Mouse (Mus musculus): ENCODE results near the gene Gulp1. TPM values are rescaled to one million over a fixed set of nuclear protein-coding genes. Genes with fewer than 3 reads are reported as not detected.

Gene Gulp1
- polyA plus RNA-seq, 1 experiment from 2014 or later, result 24.4 TPM

DNA sequence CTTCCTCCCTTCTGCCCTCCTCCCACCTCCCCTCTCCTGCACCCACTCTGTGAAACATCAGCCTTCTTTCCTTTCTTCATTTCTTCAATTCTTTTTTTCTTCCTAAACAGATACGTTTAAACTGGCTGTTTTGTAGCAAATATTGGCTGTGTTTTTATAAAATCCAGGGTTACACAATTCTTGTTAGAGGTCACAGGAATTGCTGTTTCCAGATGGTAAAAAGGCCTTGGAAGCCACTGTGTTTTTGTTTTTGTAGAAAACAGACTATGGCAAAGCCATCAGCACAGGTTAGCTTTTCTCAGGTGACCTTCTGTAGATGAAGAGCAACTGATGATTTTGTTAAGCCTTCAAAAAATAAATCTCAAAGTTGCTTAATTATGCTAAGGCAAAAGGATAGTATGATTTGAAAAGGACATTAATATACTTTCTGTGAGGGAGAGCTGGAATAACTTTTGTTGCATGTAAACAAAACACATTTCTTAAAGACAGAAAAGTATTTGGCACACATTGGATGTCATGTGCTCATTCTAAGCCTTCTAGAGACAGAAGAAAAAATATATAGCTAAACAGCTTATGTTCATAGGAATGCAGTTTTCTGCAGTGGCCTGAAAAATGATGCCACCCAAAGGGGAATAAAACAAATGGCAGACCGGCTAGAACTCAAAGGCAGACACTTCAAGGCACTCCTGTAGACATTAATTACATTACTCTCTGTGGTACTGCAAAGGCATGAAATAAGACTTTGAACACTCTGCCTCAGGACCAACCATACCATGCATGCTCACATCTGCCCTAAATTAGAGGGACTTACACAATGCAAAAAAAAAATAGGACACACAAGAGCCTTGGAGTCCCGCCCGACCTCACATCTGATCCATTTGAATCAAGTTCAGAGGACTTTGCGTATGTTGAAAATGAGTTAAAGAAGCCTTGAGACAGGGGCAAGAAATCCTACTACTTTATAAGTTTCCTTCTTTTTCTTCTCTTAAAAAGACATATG, 199.7 kb downstream of the Gulp1 start:
- H3K36me3 ChIP-seq (ENCODE audit: control insufficient read depth, insufficient read depth, low read length), result no peaks in the 10 kb centered on the region
- 56% methylated on average over 5 of the region's 5 CpGs for WGBS
- H3K9me3 ChIP-seq (ENCODE audit: control insufficient read depth, low read depth, low read length), result no peaks in the 10 kb centered on the region
- peak overlapping the region; percentile 33; the same call in 1 of the 2 replicates for H3K27ac ChIP-seq (ENCODE audit: low read length)
- ATAC-seq (ENCODE audit: insufficient number of reproducible peaks, insufficient read depth, low FRiP score, low read depth), result no peak
- no peak overlapping the region for H3K4me3 ChIP-seq (ENCODE audit: low read depth, low read length)
- H3K27me3 ChIP-seq (ENCODE audit: control insufficient read depth, insufficient read depth, low read length), result no peaks in the 10 kb centered on the region
- H3K9ac ChIP-seq (replicated peaks; ENCODE audit: low read depth, low read length), result no peak overlapping the region
- no peaks in the 10 kb centered on the region for H3K4me1 ChIP-seq (ENCODE audit: control insufficient read depth, insufficient read depth, low read length)
- no peak overlapping the region for H3K4me2 ChIP-seq (replicated peaks; ENCODE audit: low read depth, low read length)

DNA sequence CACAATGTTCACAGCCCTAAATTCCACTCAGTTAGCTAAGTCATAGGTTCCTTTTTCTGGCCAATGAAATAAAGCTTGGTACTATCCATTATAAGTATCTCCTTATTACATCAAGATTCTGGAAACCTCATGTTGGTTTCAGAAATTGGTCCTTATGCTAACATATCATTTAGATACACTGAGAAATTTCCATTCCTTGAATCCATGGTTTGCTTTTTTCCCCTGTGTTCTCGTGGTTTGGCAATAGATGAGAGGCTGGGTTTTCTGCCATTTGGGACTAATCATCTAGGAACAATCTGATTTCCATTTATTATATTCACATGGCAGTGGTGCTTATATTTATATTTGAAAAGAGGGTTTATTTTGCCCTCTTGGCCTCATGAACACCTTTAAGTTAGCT, 226.9 kb downstream of the Gulp1 start:
- Histone ChIP-seq H3K4me1 (ENCODE audit: control insufficient read depth, insufficient read depth, low read length) (no peaks in the 10 kb centered on the region), H3K9ac (replicated peaks; ENCODE audit: low read depth, low read length) (no peak overlapping the region), H3K27ac (ENCODE audit: low read length) (no peak overlapping the region), H3K27me3 (ENCODE audit: control insufficient read depth, insufficient read depth, low read length) (no peaks in the 10 kb centered on the region), H3K4me3 (ENCODE audit: low read depth, low read length) (no peak overlapping the region), H3K4me2 (replicated peaks; ENCODE audit: low read depth, low read length) (no peak overlapping the region), H3K36me3 (ENCODE audit: control insufficient read depth, insufficient read depth, low read length) (no peaks in the 10 kb centered on the region; the same call in 1 of the 2 replicates), H3K9me3 (ENCODE audit: control insufficient read depth, low read depth, low read length) (no peaks in the 10 kb centered on the region)
- 43% methylated on average over 1 of the region's 1 CpGs for WGBS
- no peak for ATAC-seq (ENCODE audit: insufficient number of reproducible peaks, insufficient read depth, low FRiP score, low read depth)

GRCm38 (mm10) chr1:44803594-44804372, 252.5 kb downstream of the Gulp1 start:
- Histone ChIP-seq H3K36me3 (ENCODE audit: control insufficient read depth, insufficient read depth, low read length) (no peaks in the 10 kb centered on the region), H3K4me1 (ENCODE audit: control insufficient read depth, insufficient read depth, low read length) (no peaks in the 10 kb centered on the region), H3K9me3 (ENCODE audit: control insufficient read depth, low read depth, low read length) (no peaks in the 10 kb centered on the region), H3K27ac (ENCODE audit: low read length) (no peak overlapping the region), H3K4me3 (ENCODE audit: low read depth, low read length) (no peak overlapping the region), H3K4me2 (replicated peaks; ENCODE audit: low read depth, low read length) (no peak overlapping the region), H3K9ac (replicated peaks; ENCODE audit: low read depth, low read length) (no peak overlapping the region), H3K27me3 (ENCODE audit: control insufficient read depth, insufficient read depth, low read length) (no peaks in the 10 kb centered on the region)
- WGBS, result 45% methylated on average over 4 of the region's 4 CpGs
- ATAC-seq (ENCODE audit: insufficient number of reproducible peaks, insufficient read depth, low FRiP score, low read depth), result no peak

DNA sequence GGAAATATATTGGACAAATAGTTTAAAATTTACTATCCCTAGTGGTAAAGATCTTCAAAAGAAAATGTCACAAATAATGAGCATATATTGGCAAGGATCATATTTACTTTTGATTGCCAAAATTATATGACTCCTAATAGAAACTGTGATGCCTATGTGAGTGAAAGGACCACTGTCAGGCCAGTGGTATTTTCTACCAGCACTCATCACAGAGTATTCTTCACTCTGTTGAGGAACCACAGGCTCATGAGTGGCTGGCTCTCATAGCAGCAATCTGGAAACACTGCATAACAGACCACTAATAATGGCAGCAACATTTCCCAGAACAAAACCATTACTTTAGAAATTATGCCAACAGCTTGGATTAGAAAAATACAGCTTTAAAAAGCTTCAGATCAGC, 255.1 kb downstream of the Gulp1 start:
- Histone ChIP-seq H3K4me1 (ENCODE audit: control insufficient read depth, insufficient read depth, low read length) (no peaks in the 10 kb centered on the region), H3K9me3 (ENCODE audit: control insufficient read depth, low read depth, low read length) (no peaks in the 10 kb centered on the region), H3K9ac (replicated peaks; ENCODE audit: low read depth, low read length) (no peak overlapping the region), H3K4me2 (replicated peaks; ENCODE audit: low read depth, low read length) (no peak overlapping the region), H3K4me3 (ENCODE audit: low read depth, low read length) (no peak overlapping the region), H3K27me3 (ENCODE audit: control insufficient read depth, insufficient read depth, low read length) (no peaks in the 10 kb centered on the region), H3K36me3 (ENCODE audit: control insufficient read depth, insufficient read depth, low read length) (no peaks in the 10 kb centered on the region), H3K27ac (ENCODE audit: low read length) (no peak overlapping the region)
- no peak for ATAC-seq (ENCODE audit: insufficient number of reproducible peaks, insufficient read depth, low FRiP score, low read depth)

GRCm38 (mm10) chr1:44810336-44810735, 259.0 kb downstream of the Gulp1 start:
- no peak overlapping the region for H3K4me3 ChIP-seq (ENCODE audit: low read depth, low read length)
- no peaks in the 10 kb centered on the region for H3K9me3 ChIP-seq (ENCODE audit: control insufficient read depth, low read depth, low read length)
- no peak overlapping the region for H3K9ac ChIP-seq (replicated peaks; ENCODE audit: low read depth, low read length)
- no peak overlapping the region for H3K4me2 ChIP-seq (replicated peaks; ENCODE audit: low read depth, low read length)
- ATAC-seq (ENCODE audit: insufficient number of reproducible peaks, insufficient read depth, low FRiP score, low read depth), result no peak
- no peak overlapping the region for H3K27ac ChIP-seq (ENCODE audit: low read length)
- WGBS, result 81% methylated on average over 2 of the region's 2 CpGs
- H3K4me1 ChIP-seq (ENCODE audit: control insufficient read depth, insufficient read depth, low read length), result no peaks in the 10 kb centered on the region
- H3K36me3 ChIP-seq (ENCODE audit: control insufficient read depth, insufficient read depth, low read length), result no peaks in the 10 kb centered on the region
- H3K27me3 ChIP-seq (ENCODE audit: control insufficient read depth, insufficient read depth, low read length), result no peaks in the 10 kb centered on the region

DNA sequence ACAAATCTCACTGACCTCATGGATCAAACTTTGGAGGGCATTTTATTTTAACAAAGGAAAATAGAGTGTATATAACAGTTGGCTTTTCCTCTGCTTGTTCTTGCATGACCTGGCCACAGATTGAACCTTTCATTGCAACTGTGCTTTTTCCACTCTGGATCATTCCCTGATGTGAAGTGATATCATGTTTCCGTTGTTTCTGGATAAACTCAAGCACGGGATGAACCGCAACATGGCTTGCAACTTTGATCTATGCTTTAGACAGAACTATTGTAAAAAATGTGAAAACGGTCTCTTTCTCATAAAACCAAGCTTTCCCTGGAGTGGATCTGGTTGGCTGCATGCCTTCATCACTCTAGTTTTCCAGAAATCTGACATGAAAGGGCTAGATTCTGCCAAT, 282.6 kb downstream of the Gulp1 start:
- H3K9me3 ChIP-seq (ENCODE audit: control insufficient read depth, low read depth, low read length), result no peaks in the 10 kb centered on the region
- no peak overlapping the region for H3K27ac ChIP-seq (ENCODE audit: low read length)
- 57% methylated on average over 4 of the region's 4 CpGs for WGBS
- no peaks in the 10 kb centered on the region for H3K4me1 ChIP-seq (ENCODE audit: control insufficient read depth, insufficient read depth, low read length)
- H3K27me3 ChIP-seq (ENCODE audit: control insufficient read depth, insufficient read depth, low read length), result no peaks in the 10 kb centered on the region
- ATAC-seq (ENCODE audit: insufficient number of reproducible peaks, insufficient read depth, low FRiP score, low read depth), result no peak
- H3K36me3 ChIP-seq (ENCODE audit: control insufficient read depth, insufficient read depth, low read length), result no peaks in the 10 kb centered on the region
- H3K4me3 ChIP-seq (ENCODE audit: low read depth, low read length), result no peak overlapping the region
- no peak overlapping the region for H3K4me2 ChIP-seq (replicated peaks; ENCODE audit: low read depth, low read length)
- H3K9ac ChIP-seq (replicated peaks; ENCODE audit: low read depth, low read length), result no peak overlapping the region
